Mouse (Mus musculus): ENCODE results near the gene Tnip3. TPM values are rescaled to one million over a fixed set of nuclear protein-coding genes. Genes with fewer than 3 reads are reported as not detected.

Gene Tnip3
- polyA plus RNA-seq, 1 experiment from 2014 or later = 0.17 TPM

DNA sequence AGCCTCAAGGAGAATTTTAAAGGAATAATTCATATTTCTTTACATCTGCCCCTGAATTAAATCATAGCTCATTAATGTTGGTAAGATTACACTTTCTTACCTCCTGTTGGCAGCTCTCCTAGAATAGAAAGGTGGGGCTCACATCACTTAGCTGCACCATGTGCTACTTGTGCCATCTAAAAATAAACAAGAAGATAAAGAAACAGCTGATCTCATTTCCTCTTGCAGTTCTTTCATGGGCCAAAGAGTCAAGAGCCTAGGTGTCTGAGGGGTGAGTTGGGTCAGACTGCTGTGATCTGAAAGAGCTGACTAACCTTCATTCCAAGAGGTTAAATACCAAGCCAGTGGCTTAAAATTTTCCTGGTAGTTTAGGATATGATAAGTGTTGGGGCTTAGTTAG, 86.7 kb downstream of the Tnip3 start:
- no peak overlapping the region for H3K4me2 ChIP-seq (ENCODE audit: low read depth, low read length)
- H3K9ac ChIP-seq (ENCODE audit: low read depth, low read length) = no peak overlapping the region
- no peaks in the 10 kb centered on the region for H3K27me3 ChIP-seq (replicated peaks; ENCODE audit: control insufficient read depth, insufficient read depth, low read length)
- H3K36me3 ChIP-seq (ENCODE audit: control insufficient read depth, insufficient read depth, low read length) = no peaks in the 10 kb centered on the region
- no peak overlapping the region for H3K4me3 ChIP-seq (ENCODE audit: low read depth, low read length)
- no peak for DNase-seq (ENCODE audit: low spot score)
- no peak for ATAC-seq (ENCODE audit: low read depth)
- no peaks in the 10 kb centered on the region for H3K4me1 ChIP-seq (ENCODE audit: control insufficient read depth, insufficient read depth, low read length)
- no peak overlapping the region for H3K27ac ChIP-seq (replicated peaks; ENCODE audit: low read depth, low read length)
- H3K9me3 ChIP-seq (ENCODE audit: control insufficient read depth, low read length) = no peaks in the 10 kb centered on the region

DNA sequence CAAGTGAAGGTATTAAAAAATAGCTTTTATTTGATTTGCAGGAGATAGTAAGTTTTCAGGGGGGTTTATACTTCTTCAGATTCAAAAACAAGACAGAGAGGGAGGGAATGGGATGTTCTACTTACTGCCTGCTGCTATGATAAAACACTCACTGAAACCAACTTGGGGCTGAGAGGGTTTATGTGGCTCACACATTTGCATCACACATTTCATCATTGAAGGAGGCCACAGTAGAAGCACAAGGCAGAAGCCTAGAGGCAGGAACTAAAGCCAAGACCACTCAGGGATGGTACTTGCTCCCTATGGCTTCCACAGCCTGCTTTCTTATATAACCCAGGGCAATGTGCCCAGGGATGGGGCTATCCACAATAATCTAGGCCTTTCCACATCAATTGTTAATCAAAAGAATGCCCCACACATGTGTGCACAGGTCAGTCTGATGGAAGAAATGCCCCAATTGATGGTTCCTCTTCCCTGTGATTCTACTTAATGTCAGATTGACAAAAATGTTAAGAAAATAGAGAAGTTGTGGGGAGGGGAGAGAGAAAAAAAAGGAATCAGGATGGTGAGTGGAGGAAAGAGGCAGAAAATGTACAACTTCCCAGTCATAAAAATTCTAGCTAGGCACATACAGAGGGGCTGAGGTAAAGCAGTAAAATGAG, 88.9 kb downstream of the Tnip3 start:
- no peak for ATAC-seq (ENCODE audit: low read depth)

DNA sequence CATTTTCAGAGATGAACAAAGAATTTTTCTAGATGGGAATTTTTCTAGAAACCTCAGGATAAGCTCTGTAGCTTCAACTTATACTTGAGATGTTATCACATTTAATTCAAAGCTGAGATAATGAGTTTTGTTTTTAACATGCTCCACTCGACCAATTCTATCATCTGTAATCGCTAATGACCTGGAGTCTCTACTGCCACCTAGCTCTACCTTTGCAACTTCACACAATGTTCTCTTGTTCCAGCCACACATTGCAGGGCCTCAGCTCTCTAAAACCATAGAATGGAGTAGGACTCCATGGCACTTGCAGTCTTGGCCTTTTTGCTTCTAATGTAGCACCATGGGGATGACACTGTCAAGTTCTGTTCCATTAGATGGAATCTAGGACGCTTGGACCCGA, 90.5 kb downstream of the Tnip3 start:
- ATAC-seq (ENCODE audit: low read depth) (no peak), DNase-seq (ENCODE audit: low spot score) (no peak)
- Histone ChIP-seq H3K4me3 (ENCODE audit: low read depth, low read length) (no peak overlapping the region), H3K9ac (ENCODE audit: low read depth, low read length) (no peak overlapping the region), H3K27me3 (replicated peaks; ENCODE audit: control insufficient read depth, insufficient read depth, low read length) (no peaks in the 10 kb centered on the region), H3K4me1 (ENCODE audit: control insufficient read depth, insufficient read depth, low read length) (no peaks in the 10 kb centered on the region), H3K9me3 (ENCODE audit: control insufficient read depth, low read length) (no peaks in the 10 kb centered on the region), H3K27ac (replicated peaks; ENCODE audit: low read depth, low read length) (no peak overlapping the region), H3K4me2 (ENCODE audit: low read depth, low read length) (no peak overlapping the region), H3K36me3 (ENCODE audit: control insufficient read depth, insufficient read depth, low read length) (no peaks in the 10 kb centered on the region)
- WGBS = 73% methylated on average over 4 of the region's 4 CpGs

More for the DNA sequence above, 88.9 kb downstream of the Tnip3 start:
- Histone ChIP-seq H3K27ac (replicated peaks; ENCODE audit: low read depth, low read length) (no peak overlapping the region), H3K36me3 (ENCODE audit: control insufficient read depth, insufficient read depth, low read length) (no peaks in the 10 kb centered on the region), H3K4me2 (ENCODE audit: low read depth, low read length) (no peak overlapping the region), H3K9me3 (ENCODE audit: control insufficient read depth, low read length) (no peaks in the 10 kb centered on the region), H3K4me1 (ENCODE audit: control insufficient read depth, insufficient read depth, low read length) (no peaks in the 10 kb centered on the region), H3K9ac (ENCODE audit: low read depth, low read length) (no peak overlapping the region), H3K27me3 (replicated peaks; ENCODE audit: control insufficient read depth, insufficient read depth, low read length) (no peaks in the 10 kb centered on the region), H3K4me3 (ENCODE audit: low read depth, low read length) (no peak overlapping the region)
- no peak for DNase-seq (ENCODE audit: low spot score)

DNA sequence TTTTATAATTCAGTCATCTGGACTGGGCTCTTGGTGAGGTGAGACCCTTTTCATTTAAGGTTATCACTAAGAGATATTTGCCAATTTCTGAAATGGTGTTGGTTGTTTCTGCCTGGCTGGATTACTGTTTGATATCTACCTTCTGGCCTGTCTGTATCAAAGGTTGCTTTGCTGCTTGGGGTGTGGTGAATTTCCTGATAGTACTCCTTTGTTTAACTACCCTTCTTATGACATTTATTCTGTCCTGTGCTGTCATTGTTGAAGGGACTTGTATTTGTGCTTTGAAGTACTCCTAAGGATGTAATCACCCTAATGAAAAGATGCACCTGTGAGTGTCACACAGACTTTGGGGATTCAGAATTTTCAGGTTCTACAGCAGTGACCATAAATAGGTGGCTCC, 96.1 kb downstream of the Tnip3 start:
- Histone ChIP-seq H3K27ac (replicated peaks; ENCODE audit: low read depth, low read length) (no peak overlapping the region), H3K9ac (ENCODE audit: low read depth, low read length) (no peak overlapping the region), H3K27me3 (replicated peaks; ENCODE audit: control insufficient read depth, insufficient read depth, low read length) (no peaks in the 10 kb centered on the region), H3K9me3 (ENCODE audit: control insufficient read depth, low read length) (no peaks in the 10 kb centered on the region), H3K4me1 (ENCODE audit: control insufficient read depth, insufficient read depth, low read length) (no peaks in the 10 kb centered on the region), H3K36me3 (ENCODE audit: control insufficient read depth, insufficient read depth, low read length) (no peaks in the 10 kb centered on the region), H3K4me2 (ENCODE audit: low read depth, low read length) (no peak overlapping the region), H3K4me3 (ENCODE audit: low read depth, low read length) (no peak overlapping the region)
- DNase-seq (ENCODE audit: low spot score) (no peak), ATAC-seq (ENCODE audit: low read depth) (no peak)

DNA sequence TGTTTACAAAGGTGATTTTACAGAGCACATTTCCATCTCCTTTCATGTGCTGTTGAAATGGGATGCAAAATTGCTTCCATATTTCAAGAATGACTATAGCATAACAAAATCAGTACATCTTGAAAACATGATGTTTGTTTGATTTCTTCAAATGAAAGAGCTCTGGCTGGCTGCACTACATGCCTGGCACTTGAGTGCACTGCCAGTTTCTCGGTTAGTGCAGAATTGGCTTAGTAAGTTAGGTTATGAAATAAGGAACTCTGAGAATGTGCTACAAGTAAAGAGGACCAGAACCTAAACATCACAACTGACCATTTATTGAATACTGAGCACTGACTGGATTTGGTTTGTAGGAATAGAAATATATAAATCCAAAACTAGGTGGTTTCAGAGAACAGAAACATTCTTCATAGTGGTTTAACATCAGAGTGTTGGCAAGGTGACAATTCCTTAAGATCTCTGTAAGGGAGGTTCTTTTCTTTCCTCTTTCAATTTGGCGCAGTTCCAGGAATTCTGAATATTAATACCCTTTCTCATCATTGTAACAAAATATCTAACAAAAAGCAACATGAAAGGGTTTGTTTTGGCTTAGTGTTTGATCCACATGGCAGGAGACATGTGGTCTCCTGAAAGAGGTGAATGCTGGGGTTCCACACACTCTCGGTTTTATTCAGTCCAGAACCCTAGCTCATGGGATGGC, 98.1 kb downstream of the Tnip3 start:
- DNase-seq (ENCODE audit: low spot score) (peak; percentile 52), ATAC-seq (ENCODE audit: low read depth) (no peak)
- Histone ChIP-seq H3K4me1 (ENCODE audit: control insufficient read depth, insufficient read depth, low read length) (no peaks in the 10 kb centered on the region), H3K4me2 (ENCODE audit: low read depth, low read length) (no peak overlapping the region), H3K27me3 (replicated peaks; ENCODE audit: control insufficient read depth, insufficient read depth, low read length) (no peaks in the 10 kb centered on the region), H3K9ac (ENCODE audit: low read depth, low read length) (no peak overlapping the region), H3K4me3 (ENCODE audit: low read depth, low read length) (no peak overlapping the region), H3K27ac (replicated peaks; ENCODE audit: low read depth, low read length) (no peak overlapping the region), H3K9me3 (ENCODE audit: control insufficient read depth, low read length) (no peaks in the 10 kb centered on the region), H3K36me3 (ENCODE audit: control insufficient read depth, insufficient read depth, low read length) (no peaks in the 10 kb centered on the region)
- WGBS = 58% methylated on average over 3 of the region's 3 CpGs

DNA sequence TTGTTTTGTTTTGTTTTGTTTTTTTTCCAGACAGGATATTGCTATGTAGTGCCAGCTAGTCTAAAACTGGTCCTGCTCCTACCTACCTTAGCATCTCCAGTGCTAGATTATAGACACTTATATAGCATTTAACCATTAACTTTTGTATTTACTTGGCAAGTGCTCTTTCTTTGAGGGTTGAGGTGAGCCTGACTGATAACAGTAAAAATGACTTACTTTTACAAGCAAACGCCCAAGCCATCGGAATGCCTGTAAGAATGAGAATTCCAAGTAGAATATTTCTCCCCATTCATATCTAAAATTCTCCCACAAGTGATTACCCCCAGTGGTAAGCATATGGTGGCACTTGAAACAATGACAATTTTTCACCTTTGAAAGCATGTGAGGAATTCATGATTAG, 105.5 kb downstream of the Tnip3 start:
- Histone ChIP-seq H3K4me3 (ENCODE audit: low read depth, low read length) (no peak overlapping the region), H3K27ac (replicated peaks; ENCODE audit: low read depth, low read length) (no peak overlapping the region), H3K4me2 (ENCODE audit: low read depth, low read length) (no peak overlapping the region), H3K36me3 (ENCODE audit: control insufficient read depth, insufficient read depth, low read length) (no peaks in the 10 kb centered on the region), H3K27me3 (replicated peaks; ENCODE audit: control insufficient read depth, insufficient read depth, low read length) (no peaks in the 10 kb centered on the region), H3K9ac (ENCODE audit: low read depth, low read length) (no peak overlapping the region), H3K9me3 (ENCODE audit: control insufficient read depth, low read length) (no peaks in the 10 kb centered on the region), H3K4me1 (ENCODE audit: control insufficient read depth, insufficient read depth, low read length) (no peaks in the 10 kb centered on the region)
- WGBS = 87% methylated on average over 2 of the region's 2 CpGs
- no peak for ATAC-seq (ENCODE audit: low read depth)
- no peak for DNase-seq (ENCODE audit: low spot score)

DNA sequence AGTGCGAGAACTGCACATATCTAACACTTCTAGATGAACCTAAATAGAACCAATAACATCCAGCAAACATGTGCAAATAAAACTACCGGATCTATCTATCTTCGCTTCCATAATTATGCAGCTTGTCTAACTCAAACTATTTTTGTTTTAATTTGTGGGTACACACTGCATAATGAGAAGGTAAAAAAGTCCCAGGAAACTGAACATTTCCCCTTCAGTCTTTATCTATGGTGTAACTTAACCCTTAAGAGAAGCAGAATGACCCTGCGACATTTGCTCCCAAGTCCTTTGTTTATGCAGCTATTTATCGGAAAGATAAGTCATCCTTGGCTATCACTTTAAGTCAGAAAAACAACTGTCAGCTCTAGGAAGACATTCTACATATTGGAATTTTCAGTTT, 107.1 kb downstream of the Tnip3 start:
- H3K9me3 ChIP-seq (ENCODE audit: control insufficient read depth, low read length) = no peaks in the 10 kb centered on the region
- H3K4me1 ChIP-seq (ENCODE audit: control insufficient read depth, insufficient read depth, low read length) = no peaks in the 10 kb centered on the region
- DNase-seq (ENCODE audit: low spot score) (no peak), ATAC-seq (ENCODE audit: low read depth) (no peak)
- WGBS = 77% methylated on average over 5 of the region's 5 CpGs
- H3K9ac ChIP-seq (ENCODE audit: low read depth, low read length) = no peak overlapping the region
- H3K27ac ChIP-seq (replicated peaks; ENCODE audit: low read depth, low read length) = no peak overlapping the region
- no peak overlapping the region for H3K4me2 ChIP-seq (ENCODE audit: low read depth, low read length)
- H3K36me3 ChIP-seq (ENCODE audit: control insufficient read depth, insufficient read depth, low read length) = no peaks in the 10 kb centered on the region
- no peak overlapping the region for H3K4me3 ChIP-seq (ENCODE audit: low read depth, low read length)
- H3K27me3 ChIP-seq (replicated peaks; ENCODE audit: control insufficient read depth, insufficient read depth, low read length) = no peaks in the 10 kb centered on the region

DNA sequence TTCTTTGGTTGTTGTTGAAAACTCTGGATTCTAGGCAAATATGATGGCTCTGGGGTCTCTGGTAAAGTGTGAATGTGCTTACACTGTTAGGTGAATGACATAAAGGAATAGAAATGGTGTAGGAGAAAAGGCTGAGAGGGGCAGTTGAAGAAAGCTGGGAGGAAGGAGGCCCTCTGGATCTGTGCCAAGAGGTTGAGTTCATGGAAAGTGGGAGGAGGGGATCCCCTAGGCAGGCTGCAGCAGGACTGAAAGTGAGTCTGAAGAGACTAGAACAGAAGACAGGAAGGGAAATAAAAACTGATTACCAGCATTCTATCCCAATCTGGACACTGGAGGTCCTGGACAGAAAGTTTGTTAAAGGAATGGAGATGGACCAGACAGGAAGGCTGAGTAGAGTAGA, 117.3 kb downstream of the Tnip3 start:
- Histone ChIP-seq H3K27ac (replicated peaks; ENCODE audit: low read depth, low read length) (no peak overlapping the region), H3K27me3 (replicated peaks; ENCODE audit: control insufficient read depth, insufficient read depth, low read length) (no peaks in the 10 kb centered on the region), H3K9me3 (ENCODE audit: control insufficient read depth, low read length) (peaks cover 10% of the 10 kb centered on the region), H3K4me1 (ENCODE audit: control insufficient read depth, insufficient read depth, low read length) (no peaks in the 10 kb centered on the region), H3K4me3 (ENCODE audit: low read depth, low read length) (no peak overlapping the region), H3K4me2 (ENCODE audit: low read depth, low read length) (no peak overlapping the region), H3K36me3 (ENCODE audit: control insufficient read depth, insufficient read depth, low read length) (no peaks in the 10 kb centered on the region), H3K9ac (ENCODE audit: low read depth, low read length) (no peak overlapping the region)
- ATAC-seq (ENCODE audit: low read depth) (no peak), DNase-seq (ENCODE audit: low spot score) (no peak)

DNA sequence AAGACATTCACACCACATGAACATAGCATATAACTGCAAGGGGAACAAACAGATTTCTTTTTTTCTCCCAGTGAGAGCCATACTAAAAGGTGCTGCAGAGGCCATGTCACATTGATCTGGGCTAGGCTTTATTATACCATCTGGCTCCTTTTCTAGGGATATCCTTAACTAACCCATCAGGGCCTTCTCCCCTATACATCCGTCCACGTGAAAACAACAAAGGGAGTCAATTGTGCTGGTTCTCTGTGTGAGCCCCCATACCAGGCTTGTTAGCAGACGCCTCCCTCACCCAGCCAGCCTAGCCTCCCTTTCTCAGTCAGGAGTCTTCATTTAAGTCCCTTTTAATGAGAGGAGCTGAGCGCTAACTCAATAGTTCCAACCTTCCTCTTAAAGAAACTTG, 119.0 kb downstream of the Tnip3 start:
- H3K9me3 ChIP-seq (ENCODE audit: control insufficient read depth, low read length) = 0 out of 2 replicates have a peak, but pooled peaks cover 3% of the 10 kb centered on the region
- no peak overlapping the region for H3K4me3 ChIP-seq (ENCODE audit: low read depth, low read length)
- H3K27me3 ChIP-seq (replicated peaks; ENCODE audit: control insufficient read depth, insufficient read depth, low read length) = no peaks in the 10 kb centered on the region
- WGBS = 65% methylated on average over 4 of the region's 4 CpGs
- H3K9ac ChIP-seq (ENCODE audit: low read depth, low read length) = no peak overlapping the region
- DNase-seq (ENCODE audit: low spot score) = no peak
- no peak overlapping the region for H3K4me2 ChIP-seq (ENCODE audit: low read depth, low read length)
- no peak for ATAC-seq (ENCODE audit: low read depth)
- H3K4me1 ChIP-seq (ENCODE audit: control insufficient read depth, insufficient read depth, low read length) = no peaks in the 10 kb centered on the region
- H3K36me3 ChIP-seq (ENCODE audit: control insufficient read depth, insufficient read depth, low read length) = no peaks in the 10 kb centered on the region
- H3K27ac ChIP-seq (replicated peaks; ENCODE audit: low read depth, low read length) = no peak overlapping the region

Data from embryonic facial prominence, embryonic 14.5 days (tissue).